Mouse (Mus musculus) granulocyte monocyte progenitor cell, adult 5-6 weeks (primary cell): ENCODE data around the gene Ddit4l. TPM values are rescaled to one million over a fixed set of nuclear protein-coding genes. Genes with fewer than 3 reads are reported as not detected.
"Not testable (repeated sequence)": the region's sequence is repeated elsewhere in the genome, so short reads cannot be mapped to it uniquely, and the experiment has no call there.

ENCODE experiments used
- ATAC-seq: replicated peaks from 2 replicates; pipeline ENCODE4 v1.8.0; 2016; ENCODE audit warnings: mild to moderate bottlenecking, moderate TSS enrichment, inconsistent platforms; ENCODE audit not compliant: poor library complexity, severe bottlenecking
- total RNA-seq, 2 experiments: library from RNA; stranded (forward) in 1 of 2; stranded (reverse) in 1 of 2; fragments of 200-712, 200-1000 nt in 1 of 2; fragments of >200 nt in 1 of 2; fragmentation: Nextera tagmentation in 1 of 2; gene quantifications; 2 replicates each; pipeline ENCODE4 v1.2.3; 2014 to 2017

The Ddit4l gene
- not detected in 2 replicates for total RNA-seq (2014; fragmentation: Nextera tagmentation)
- total RNA-seq (2017) = not detected in 2 replicates

GRCm38 (mm10) chr3:137621312-137621711 is at the start of gene Ddit4l:
Ddit4l (plus strand) TSS chr3:137621612.
- not testable (repeated sequence) for ATAC-seq

GRCm38 (mm10) chr3:137576146-137576545 is 45.3 kb upstream of the Ddit4l start:
- ATAC-seq = no peak

DNA sequence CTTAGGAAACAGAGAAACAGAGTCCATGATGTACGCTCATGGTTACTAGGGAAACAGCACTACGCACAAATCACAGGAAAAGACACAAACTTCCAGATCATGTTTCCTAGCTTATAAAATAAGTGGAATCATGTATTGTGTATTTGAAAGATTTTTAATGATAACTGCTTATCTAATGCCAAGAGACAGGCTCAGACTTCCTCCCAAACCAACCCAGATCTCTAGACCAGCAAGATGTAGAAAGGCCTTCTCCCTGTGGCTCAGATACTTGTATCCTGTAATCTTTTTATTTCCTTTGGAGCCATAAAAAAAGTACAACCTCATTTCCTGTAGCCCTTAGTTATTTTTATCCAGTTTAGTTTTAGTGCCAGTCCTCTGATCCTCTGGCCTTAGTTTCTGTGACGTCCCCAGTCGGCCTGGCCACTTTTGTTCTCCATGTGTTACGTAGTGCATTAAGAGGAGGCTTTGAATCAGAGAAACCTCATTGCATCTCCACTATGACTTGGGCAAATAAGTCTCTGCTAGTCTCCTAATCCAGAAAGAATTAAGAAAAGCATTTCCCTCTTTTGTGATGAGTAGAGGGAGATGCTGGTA is 34.9 kb upstream of the Ddit4l start:
- no peak for ATAC-seq

- no peak for ATAC-seq
Observed at GRCm38 (mm10) chr3:137589811-137590210, 31.6 kb upstream of the Ddit4l start.

DNA sequence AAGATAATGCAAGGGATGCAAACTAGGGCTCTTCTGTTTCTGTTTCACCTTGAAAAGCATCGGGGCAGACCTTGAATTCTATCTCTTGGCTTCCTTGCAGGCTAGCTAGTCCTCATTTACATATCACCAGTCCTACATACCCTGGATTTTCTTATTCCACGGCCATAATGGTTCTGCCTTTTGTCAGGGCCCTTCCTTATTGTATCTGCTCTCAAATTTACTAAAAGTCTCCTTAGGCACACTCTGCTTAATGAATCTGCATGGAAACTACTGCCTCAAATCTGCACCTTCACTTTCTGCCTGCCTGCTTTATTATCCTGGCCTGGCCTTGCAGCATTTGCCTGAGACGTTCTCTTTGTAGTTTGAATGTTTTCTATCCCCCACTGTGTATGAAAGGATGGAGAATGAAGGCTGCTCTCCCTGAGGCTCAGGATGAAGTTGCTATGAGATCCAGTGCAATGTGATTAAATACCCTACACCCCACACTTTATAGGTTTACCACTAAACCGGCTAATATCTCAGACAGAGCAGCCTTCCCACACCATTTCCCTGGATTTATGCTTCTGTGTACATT is 27.0 kb upstream of the Ddit4l start:
- ATAC-seq = no peak

DNA sequence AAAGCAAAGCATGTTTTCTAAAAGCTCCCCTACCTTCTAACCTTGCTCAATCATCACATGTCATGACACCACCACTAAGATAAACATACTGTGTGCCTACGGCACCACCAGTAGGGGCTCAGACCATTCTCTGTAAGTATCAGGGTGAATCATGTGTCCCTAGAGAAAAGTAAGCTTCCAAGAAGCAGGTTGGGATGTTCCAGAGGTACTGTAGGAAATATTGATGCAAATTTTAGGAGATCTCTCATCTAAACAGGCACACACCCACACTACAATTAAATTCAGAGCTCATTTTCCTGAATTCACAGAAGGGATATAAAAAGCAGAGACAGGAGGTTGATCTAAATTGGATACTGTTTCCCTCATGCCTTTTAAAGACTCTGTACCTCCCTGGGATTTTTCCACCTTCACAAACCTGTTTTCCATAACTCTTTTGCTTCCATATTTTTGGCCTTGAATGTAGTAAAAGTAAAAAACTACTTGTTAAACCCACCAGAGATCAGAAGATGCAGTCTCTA is 12.4 kb upstream of the Ddit4l start:
- 0 out of 2 replicates have a peak, but pooled peaks have one; percentile 40 for ATAC-seq

GRCm38 (mm10) chr3:137610457-137611109 is 10.8 kb upstream of the Ddit4l start:
- ATAC-seq = peak; percentile 88

- peak; percentile 43 for ATAC-seq
Observed at GRCm38 (mm10) chr3:137611110-137611857, 10.1 kb upstream of the Ddit4l start.

- no peak for ATAC-seq
Observed at GRCm38 (mm10) chr3:137611981-137612380, 9.4 kb upstream of the Ddit4l start.

- ATAC-seq = no peak
Observed at GRCm38 (mm10) chr3:137620540-137620939, 872 bp upstream of the Ddit4l start.

DNA sequence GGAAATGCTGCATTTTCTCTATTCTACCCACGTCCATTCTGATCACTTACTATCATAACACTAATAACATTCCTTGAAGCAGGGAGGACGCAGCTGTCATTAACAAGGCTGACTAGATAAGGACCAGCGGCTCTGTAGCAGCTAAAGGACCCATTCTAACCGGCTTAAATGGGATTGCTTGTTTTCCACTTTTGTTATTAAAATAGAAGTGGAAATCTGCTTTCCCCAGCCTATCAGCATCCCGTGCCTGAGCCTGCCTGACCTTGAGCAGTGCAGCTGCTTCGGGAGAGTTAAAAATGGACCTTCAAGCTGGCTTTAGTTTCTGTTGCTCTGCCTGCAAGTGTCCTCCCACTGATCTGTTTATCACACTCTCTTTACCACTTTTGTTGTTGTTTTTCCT is 679 bp downstream of the Ddit4l start:
- ATAC-seq = no peak

DNA sequence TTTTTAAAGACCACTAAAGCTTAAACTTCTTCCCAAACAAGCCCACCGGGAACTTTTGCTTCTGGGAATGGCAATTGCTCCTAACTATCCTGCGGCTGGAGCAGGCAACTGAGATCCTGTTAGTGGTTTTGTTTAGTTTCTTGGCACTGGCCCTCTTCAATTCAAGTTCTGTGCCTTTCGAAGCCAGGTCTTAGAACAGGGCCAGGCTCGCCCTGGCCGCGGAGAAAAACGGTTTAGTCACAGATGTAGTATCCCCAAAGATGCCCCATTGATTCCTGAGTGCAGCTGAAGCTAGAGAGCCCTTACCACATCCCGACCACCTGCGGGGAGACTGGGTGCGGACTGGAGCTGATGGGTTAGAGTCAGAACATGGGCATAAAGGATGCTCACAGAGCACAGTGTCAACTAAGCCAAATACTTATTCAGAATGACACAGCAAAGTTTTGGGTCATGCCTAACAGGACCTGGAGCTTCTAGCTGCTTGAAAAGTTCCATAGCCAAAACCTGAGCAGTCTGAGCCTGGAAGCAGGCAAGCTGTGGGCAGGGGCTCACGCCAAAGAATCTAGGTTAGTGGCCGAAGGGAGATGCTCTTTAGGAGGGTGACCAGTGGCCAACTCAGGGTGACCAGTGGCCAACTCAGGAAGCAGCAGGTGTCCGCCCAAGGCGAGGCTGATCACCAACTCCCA is 1.6 kb downstream of the Ddit4l start:
- ATAC-seq = 0 out of 2 replicates have a peak, but pooled peaks have one; percentile 4

GRCm38 (mm10) chr3:137623581-137624362 is 2.4 kb downstream of the Ddit4l start:
- ATAC-seq = peak; percentile 96

DNA sequence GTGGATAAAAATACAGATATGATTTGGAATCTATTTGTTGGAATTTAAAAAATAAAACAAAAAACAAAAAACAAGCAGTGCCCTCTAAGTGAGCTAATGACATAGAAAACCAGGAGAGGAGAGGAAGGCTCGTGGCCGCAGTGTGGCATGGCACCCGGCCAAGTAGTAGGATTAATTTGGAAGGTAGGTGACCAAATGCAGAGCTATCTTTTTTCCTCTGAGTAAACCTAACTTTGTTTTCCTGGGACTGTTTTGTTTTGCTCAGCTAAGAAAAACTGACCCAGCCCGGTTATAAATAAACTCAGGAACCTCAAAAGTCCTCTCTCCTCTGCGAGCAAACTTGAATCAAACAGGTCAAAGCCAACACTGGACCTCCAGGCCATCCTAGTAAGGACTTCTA is 3.6 kb downstream of the Ddit4l start:
- ATAC-seq = no peak

DNA sequence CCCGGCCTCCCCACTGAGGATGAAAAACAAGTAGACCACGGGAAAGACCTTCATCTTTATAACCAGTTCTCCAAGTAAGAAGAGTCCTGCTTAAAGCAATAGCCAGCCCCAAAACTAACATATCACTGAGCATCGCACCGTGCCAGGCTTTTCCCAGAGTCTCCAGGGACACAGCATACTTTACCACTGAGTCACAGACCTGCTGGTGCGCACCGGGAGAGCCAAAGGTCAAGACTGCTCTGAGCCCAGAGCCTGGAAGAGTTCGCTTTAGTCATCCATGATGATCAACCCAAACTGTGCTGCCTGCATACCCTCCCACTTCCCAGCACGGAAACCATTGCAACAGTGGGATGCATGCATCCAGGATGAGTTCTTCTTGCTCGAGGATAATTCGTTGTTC is 12.3 kb downstream of the Ddit4l start:
- ATAC-seq = no peak

DNA sequence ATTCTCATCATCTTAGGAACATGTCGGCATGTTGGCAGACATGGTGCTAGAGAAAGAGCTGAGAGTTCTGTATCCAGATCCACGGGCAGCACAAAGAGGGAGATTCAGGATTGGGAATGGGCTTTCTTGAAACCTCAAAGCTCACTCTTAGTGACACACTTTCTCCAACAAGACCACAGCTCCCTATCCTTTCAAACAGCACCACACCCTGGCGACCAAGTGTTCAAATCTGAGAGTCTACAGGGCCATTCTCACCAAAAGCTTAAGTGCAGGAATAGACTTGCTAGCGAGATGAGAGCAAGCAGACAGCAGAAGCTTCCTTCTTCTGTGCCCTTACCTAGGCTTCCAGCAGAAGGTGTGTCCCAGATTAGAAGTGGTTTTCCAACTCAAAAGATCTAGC is 15.2 kb downstream of the Ddit4l start:
- ATAC-seq = no peak

GRCm38 (mm10) chr3:137641238-137641637 is 19.8 kb downstream of the Ddit4l start:
- no peak for ATAC-seq

- no peak for ATAC-seq
Observed at GRCm38 (mm10) chr3:137642137-137642536, 20.7 kb downstream of the Ddit4l start.

DNA sequence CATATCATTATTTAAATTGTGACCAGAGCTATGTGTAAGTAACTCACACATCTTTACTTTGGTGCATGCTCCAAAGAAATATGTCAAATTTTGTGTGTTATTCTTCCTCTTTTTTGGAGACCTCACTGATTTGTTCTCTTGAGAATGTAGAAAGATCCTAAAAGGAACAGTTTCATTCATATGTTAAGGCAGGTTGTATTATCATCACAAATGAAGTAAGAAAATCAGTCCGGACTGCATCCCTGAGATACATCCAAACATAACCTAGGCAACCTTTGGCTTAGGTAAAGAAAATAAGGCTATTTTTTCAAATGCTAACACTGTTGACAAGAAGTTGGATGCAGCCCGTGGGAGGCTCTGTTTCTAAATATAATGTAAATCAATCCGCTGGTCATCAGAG is 21.2 kb downstream of the Ddit4l start:
- ATAC-seq = no peak
